Mouse (Mus musculus): ENCODE data around the gene Kremen1. TPM values are rescaled to one million over a fixed set of nuclear protein-coding genes. Genes with fewer than 3 reads are reported as not detected.

The Kremen1 gene
- polyA plus RNA-seq, 1 experiment from 2014 or later = 7.7 TPM

DNA sequence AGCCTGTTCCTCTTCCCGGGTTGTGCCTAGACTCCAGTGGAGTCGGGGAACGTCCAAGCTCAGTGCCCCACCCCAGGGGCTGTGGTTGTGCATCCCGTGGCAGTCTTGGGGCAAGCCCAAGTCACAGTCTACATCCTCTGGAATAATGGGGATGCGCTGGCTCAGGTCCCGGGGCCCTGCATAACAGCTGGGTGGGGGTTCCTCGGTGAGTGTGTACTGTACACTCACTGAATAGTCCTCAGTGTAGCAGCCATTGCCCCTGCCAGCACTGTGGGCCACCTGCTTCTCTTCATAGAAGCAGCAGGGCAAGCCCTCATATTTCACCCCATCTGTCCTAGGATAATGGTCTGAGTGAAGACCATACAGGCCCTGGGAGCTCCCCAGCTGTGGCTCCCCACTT lies 19.6 kb upstream of the Kremen1 start:
- Histone ChIP-seq H3K4me2 (no peak overlapping the region), H3K9ac (no peak overlapping the region), H3K4me3 (no peak overlapping the region), H3K9me3 (no peaks in the 10 kb centered on the region), H3K4me1 (replicated peaks) (peaks cover 16% of the 10 kb centered on the region), H3K27me3 (no peaks in the 10 kb centered on the region), H3K36me3 (peaks cover 42% of the 10 kb centered on the region), H3K27ac (replicated peaks) (0 out of 2 replicates have a peak overlapping the region, but pooled peaks have one; percentile 10)
- ATAC-seq (ENCODE audit: low read depth) = peak; percentile 72
- 75% methylated on average over 7 of the region's 7 CpGs for WGBS

DNA sequence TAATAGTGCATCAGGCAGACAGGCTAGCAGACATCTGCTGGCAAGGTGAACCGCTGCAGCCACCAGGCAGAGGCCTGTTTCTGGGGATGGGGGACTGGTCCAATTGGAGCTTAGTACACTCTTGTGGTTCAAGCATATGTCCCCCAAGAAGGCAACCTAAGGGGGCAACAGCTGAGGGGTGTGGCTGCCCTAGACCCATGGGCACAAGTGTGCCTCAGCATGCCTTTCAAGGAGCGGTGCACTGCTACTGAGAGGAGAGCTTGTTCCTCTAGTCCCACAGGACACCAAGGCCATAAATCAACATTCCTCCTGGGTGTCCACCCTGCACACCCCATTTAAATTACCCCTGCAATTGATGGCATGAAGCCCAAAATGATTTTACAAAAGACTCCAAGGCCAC lies 17.1 kb upstream of the Kremen1 start:
- Histone ChIP-seq H3K4me3 (no peak overlapping the region), H3K36me3 (peaks cover 21% of the 10 kb centered on the region), H3K4me1 (replicated peaks) (peaks cover 16% of the 10 kb centered on the region), H3K27me3 (no peaks in the 10 kb centered on the region), H3K27ac (replicated peaks) (no peak overlapping the region), H3K9ac (no peak overlapping the region), H3K4me2 (no peak overlapping the region), H3K9me3 (no peaks in the 10 kb centered on the region)
- 60% methylated on average over 2 of the region's 2 CpGs for WGBS
- no peak for ATAC-seq (ENCODE audit: low read depth)

GRCm38 (mm10) chr11:5277307-5277971 lies 16.1 kb upstream of the Kremen1 start:
- no peak overlapping the region for H3K4me2 ChIP-seq
- no peak overlapping the region for H3K4me3 ChIP-seq
- WGBS = 68% methylated on average over 5 of the region's 5 CpGs
- no peaks in the 10 kb centered on the region for H3K27me3 ChIP-seq
- no peaks in the 10 kb centered on the region for H3K9me3 ChIP-seq
- H3K9ac ChIP-seq = no peak overlapping the region
- H3K4me1 ChIP-seq (replicated peaks) = peaks cover 20% of the 10 kb centered on the region
- no peak for ATAC-seq (ENCODE audit: low read depth)
- H3K36me3 ChIP-seq = peaks cover 18% of the 10 kb centered on the region
- H3K27ac ChIP-seq (replicated peaks) = no peak overlapping the region

DNA sequence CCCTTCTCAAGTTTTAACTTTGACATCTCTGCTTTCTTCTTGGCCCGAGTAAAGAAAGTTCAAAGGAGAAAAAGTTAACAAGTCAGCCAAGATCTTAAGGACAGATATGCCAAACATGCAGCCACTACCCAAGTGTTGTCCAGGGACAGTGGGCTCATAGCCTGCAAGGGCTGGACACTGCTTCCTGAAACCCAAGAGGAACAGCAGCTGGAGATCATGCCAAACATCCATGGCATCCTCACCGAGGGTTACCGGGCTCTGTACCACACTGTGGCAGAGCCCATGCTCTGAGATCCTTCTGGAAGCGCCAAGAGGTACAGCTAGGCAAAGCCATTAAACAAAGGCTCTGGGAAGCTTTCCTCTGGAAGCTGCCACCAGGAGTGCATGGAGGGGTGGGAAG lies 13.9 kb upstream of the Kremen1 start:
- H3K27me3 ChIP-seq = no peaks in the 10 kb centered on the region
- H3K36me3 ChIP-seq = no peaks in the 10 kb centered on the region
- WGBS = 89% methylated on average over 4 of the region's 4 CpGs
- no peak for ATAC-seq (ENCODE audit: low read depth)
- no peaks in the 10 kb centered on the region for H3K9me3 ChIP-seq
- H3K4me3 ChIP-seq = no peak overlapping the region
- no peak overlapping the region for H3K27ac ChIP-seq (replicated peaks)
- H3K4me1 ChIP-seq (replicated peaks) = peaks cover 28% of the 10 kb centered on the region
- no peak overlapping the region for H3K4me2 ChIP-seq
- H3K9ac ChIP-seq = no peak overlapping the region

DNA sequence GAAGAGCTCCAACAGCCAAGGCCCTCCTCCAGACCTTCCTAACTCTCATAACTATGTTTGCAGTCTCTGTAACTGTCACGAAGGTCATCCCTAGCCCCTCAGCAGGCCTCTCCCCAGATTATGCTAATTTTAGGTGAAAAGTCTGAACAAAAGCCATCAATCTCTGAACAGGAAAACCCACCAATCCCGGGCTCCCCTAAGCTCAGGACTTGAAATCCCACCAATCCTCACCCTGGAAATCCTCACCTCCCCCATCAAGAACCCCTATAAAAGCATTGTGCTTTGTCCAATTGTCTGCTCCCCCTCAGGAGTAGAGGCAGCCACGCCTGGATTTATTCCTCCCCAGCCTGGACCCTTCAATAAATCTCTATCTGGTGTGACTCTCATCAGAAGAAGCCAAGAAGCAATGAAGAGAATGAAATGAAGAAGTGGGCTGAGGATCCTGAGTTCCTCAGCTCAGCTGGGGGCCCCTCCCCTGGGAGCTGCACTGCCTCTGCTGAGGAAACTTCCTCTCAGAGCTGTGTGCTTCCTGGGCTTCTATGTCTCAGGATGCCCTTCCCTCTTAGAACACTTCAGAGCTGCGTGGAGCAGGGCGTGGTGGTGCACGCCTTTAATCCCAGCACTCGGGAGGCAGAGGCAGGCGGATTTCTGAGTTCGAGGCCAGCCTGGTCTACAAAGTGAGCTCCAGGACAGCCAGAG lies 11.3 kb upstream of the Kremen1 start:
- no peaks in the 10 kb centered on the region for H3K36me3 ChIP-seq
- H3K27ac ChIP-seq (replicated peaks) = 0 out of 2 replicates have a peak overlapping the region, but pooled peaks have one; percentile 81
- no peaks in the 10 kb centered on the region for H3K9me3 ChIP-seq
- H3K27me3 ChIP-seq = no peaks in the 10 kb centered on the region
- 74% methylated on average over 9 of the region's 9 CpGs for WGBS
- H3K4me2 ChIP-seq = no peak overlapping the region
- H3K9ac ChIP-seq = no peak overlapping the region
- no peak; the same call in 1 of the 2 replicates for ATAC-seq (ENCODE audit: low read depth)
- peaks cover 20% of the 10 kb centered on the region for H3K4me1 ChIP-seq (replicated peaks)
- H3K4me3 ChIP-seq = no peak overlapping the region

DNA sequence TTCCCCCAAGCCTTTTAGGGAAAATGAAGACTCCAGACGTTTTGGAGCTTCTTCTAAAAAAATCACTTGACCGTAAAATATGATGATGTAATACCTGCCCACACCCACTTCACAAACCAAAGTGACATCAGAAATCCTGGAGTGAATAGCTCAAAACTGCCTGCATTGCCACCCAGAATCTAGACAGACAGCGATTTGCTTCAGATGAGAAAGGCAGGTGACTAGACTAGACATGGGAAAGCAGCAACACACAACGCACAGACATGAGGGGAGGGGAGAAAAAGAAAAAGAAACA lies 10.7 kb upstream of the Kremen1 start:
- Histone ChIP-seq H3K36me3 (no peaks in the 10 kb centered on the region), H3K27me3 (no peaks in the 10 kb centered on the region), H3K4me2 (no peak overlapping the region), H3K9me3 (no peaks in the 10 kb centered on the region), H3K4me1 (replicated peaks) (peaks cover 20% of the 10 kb centered on the region), H3K9ac (peak overlapping the region; percentile 42; the same call in 1 of the 2 replicates), H3K27ac (replicated peaks) (peak overlapping the region; percentile 81), H3K4me3 (no peak overlapping the region)
- 48% methylated on average over 4 of the region's 4 CpGs for WGBS
- ATAC-seq (ENCODE audit: low read depth) = no peak

DNA sequence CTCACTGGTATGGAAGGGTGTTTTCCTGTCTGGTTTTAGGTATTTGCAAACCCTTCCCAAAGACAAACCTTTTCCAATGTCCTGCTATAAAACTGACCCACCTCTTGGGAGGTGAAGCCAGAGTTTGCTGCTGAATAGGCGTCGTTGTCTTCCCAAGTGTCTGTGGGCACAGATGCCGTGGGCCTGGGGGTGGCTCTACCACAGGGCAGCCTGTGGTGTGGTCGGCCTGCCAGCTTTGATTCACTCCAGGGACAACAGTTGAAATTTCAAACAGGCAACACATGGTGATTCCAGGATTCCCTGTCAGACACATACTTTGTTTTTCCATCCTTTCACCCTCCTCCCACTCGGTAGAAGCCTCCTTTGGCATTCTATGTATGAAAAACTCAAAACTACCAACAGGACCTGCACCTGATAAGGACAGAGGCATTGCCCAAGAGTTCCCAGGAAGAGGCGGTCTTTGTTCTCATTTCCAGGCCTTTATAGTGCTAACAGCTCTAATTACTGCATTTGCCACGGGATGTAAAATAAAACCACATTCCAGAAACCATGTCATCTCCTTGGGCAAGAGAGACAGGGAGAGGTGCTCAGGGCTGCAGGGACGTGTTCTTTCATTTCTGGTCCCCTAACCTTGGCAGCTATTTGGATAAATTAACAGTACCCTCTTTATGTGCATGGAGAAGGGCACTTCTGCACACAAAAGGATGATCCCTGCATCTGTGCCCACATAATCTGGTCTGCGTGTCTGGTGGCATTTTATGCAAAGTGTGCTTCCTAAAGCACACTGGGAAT lies 10.1 kb upstream of the Kremen1 start:
- Histone ChIP-seq H3K4me1 (replicated peaks) (peaks cover 20% of the 10 kb centered on the region), H3K27ac (replicated peaks) (peak overlapping the region; percentile 81), H3K9me3 (no peaks in the 10 kb centered on the region), H3K36me3 (no peaks in the 10 kb centered on the region), H3K4me2 (no peak overlapping the region), H3K4me3 (no peak overlapping the region), H3K9ac (peak overlapping the region; percentile 42), H3K27me3 (no peaks in the 10 kb centered on the region)
- WGBS = 21% methylated on average over 9 of the region's 9 CpGs
- ATAC-seq (ENCODE audit: low read depth) = peak; percentile 28; the same call in 1 of the 2 replicates

DNA sequence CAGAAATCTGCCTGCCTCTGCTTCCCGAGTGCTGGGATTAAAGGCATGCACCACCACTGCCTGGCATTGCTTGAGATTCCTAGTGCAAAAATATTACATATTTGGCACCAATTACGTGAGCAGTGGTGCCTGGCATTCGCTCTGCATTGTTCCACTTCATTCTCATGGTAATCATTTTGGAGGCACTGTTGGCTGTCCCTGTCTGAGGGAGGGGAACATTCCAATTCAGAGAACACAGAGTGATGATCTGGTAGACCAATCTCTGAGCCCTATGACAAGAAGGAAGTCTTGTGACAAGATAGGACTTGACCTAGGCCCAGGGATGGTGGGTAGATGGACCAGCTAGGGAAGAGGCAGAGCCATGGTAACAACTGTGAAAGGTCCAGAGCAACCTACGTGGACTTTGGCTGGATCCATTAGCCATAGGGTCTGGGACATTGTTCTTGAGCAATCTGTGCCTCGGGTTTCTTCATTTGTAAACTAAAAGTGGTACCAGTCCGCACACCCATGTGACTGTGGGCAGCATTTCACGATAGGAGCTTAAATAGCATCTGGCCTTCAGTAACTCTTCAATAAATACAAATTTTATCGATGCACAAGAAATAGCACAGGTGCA lies 8.6 kb upstream of the Kremen1 start:
- no peak overlapping the region for H3K4me2 ChIP-seq
- no peaks in the 10 kb centered on the region for H3K9me3 ChIP-seq
- H3K27ac ChIP-seq (replicated peaks) = no peak overlapping the region
- no peaks in the 10 kb centered on the region for H3K27me3 ChIP-seq
- H3K9ac ChIP-seq = no peak overlapping the region
- ATAC-seq (ENCODE audit: low read depth) = no peak
- 89% methylated on average over 8 of the region's 8 CpGs for WGBS
- peaks cover 20% of the 10 kb centered on the region for H3K4me1 ChIP-seq (replicated peaks)
- no peak overlapping the region for H3K4me3 ChIP-seq
- H3K36me3 ChIP-seq = no peaks in the 10 kb centered on the region

- Histone ChIP-seq H3K27ac (replicated peaks) (no peak overlapping the region), H3K9ac (no peak overlapping the region), H3K9me3 (no peaks in the 10 kb centered on the region), H3K4me1 (replicated peaks) (peaks cover 6% of the 10 kb centered on the region), H3K4me3 (no peak overlapping the region), H3K27me3 (no peaks in the 10 kb centered on the region), H3K4me2 (no peak overlapping the region), H3K36me3 (no peaks in the 10 kb centered on the region)
- 81% methylated on average over 8 of the region's 8 CpGs for WGBS
- ATAC-seq (ENCODE audit: low read depth) = no peak
Observed at GRCm38 (mm10) chr11:5265764-5266163, 4.4 kb upstream of the Kremen1 start.

DNA sequence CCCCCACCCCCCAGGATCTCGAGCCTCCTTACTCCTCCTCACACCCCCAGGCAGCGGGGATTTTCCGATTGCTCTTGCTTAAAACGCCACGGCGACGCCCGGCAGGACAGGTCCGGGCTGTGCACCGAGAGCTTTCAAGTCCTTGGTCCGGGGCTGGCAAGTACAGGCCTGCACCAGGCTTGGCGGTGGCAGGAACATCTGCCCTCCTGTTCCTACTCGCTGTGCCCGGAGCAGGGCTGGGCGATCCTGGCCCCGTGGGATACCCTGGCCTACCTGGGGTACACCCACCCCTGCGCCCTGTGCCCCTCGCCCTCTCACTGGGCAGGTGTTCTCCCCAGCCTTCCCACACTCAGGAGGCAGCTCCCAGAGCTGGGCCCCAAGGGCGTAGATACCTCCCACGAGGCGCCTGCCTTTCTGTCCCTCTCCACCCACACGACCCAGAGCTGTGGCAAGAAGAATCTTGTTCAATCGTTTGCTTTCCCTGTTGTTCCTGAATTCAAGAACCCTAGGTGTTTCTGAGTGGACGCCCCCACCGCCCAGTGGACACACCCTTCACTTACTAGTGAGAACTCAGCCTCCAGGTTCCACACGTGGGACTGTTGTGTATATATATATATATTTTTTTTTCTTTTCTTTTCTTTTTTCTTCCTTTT lies 1.8 kb upstream of the Kremen1 start:
- no peak overlapping the region for H3K27ac ChIP-seq (replicated peaks)
- no peaks in the 10 kb centered on the region for H3K9me3 ChIP-seq
- no peak overlapping the region for H3K4me3 ChIP-seq
- no peak for ATAC-seq (ENCODE audit: low read depth)
- H3K9ac ChIP-seq = no peak overlapping the region
- H3K27me3 ChIP-seq = no peaks in the 10 kb centered on the region
- H3K36me3 ChIP-seq = no peaks in the 10 kb centered on the region
- H3K4me1 ChIP-seq (replicated peaks) = peaks cover 16% of the 10 kb centered on the region
- WGBS = 56% methylated on average over 26 of the region's 26 CpGs
- no peak overlapping the region for H3K4me2 ChIP-seq

DNA sequence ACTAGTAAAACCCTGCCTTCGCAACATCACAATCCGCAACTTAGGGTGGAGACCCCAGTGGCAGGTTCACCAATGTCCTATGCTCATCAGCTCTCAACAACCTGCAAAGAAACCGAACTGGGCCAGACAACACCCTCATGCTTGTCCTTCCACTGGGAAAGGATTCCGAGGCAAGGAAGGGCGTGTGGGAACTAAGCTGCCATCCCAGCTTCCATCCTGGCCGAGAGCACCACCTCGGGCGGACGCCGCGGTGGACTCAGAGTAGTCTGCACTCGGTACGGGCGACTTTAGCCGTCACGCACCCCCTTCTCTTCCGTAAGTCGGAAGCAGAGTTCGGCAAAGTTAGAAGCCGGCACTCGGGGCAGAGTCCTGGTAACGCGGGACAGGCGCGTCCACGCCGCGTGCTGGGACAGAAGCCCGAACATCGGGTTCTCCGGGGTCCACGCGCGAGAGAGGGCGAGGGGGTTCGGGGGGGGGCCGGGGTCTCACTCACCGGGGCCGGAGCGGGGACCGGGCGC lies 357 bp downstream of the Kremen1 start:
- H3K9ac ChIP-seq = peak overlapping the region; percentile 85
- no peaks in the 10 kb centered on the region for H3K27me3 ChIP-seq
- peak overlapping the region; percentile 78 for H3K4me3 ChIP-seq
- H3K36me3 ChIP-seq = no peaks in the 10 kb centered on the region
- no peaks in the 10 kb centered on the region for H3K9me3 ChIP-seq
- H3K27ac ChIP-seq (replicated peaks) = peak overlapping the region; percentile 59
- peaks cover 28% of the 10 kb centered on the region for H3K4me1 ChIP-seq (replicated peaks)
- peak overlapping the region; percentile 86 for H3K4me2 ChIP-seq
- ATAC-seq (ENCODE audit: low read depth) = peak; percentile 59
- under 1% methylated on average over 41 of the region's 42 CpGs for WGBS

Measured in neural tube, embryonic 13.5 days (tissue).